Mouse (Mus musculus) cerebellum, adult 9-11 months (tissue): ENCODE measurements around the gene Arrdc5.

ENCODE experiments used
- DNase-seq: peaks from one replicate; pipeline ENCODE4 v3.0.0; 2022

Gene Arrdc5

GRCm38 (mm10) chr17:56300186-56300585, at the start of gene Arrdc5:
Gene Arrdc5, minus strand, starts transcription at chr17:56300286.
- DNase-seq = no peak

- DNase-seq = no peak
These were observed 48.5 kb upstream of the Arrdc5 start for GRCm38 (mm10) chr17:56348586-56348985.

- no peak for DNase-seq
These were observed 48.0 kb upstream of the Arrdc5 start for GRCm38 (mm10) chr17:56348128-56348527.

DNA sequence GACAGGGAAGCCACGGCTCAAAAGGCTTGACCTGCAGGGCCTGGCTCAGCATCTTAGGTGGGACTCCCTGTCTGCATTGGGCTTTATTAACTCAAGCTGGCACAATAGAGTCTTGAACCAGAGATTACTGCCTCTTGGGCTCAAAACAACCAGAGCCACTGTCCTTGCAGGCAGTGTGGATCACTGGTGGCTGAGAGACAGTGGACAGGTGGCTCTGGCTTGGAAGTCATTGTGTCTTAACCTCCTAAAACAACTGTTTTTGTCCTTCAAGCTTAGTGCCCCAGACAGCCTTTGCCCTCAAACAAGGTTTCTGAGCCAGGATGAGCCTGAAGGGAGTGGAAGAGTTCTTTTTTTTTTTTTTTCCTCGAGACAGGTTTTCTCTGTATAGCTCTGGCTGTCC, 45.3 kb upstream of the Arrdc5 start:
- DNase-seq = no peak

- DNase-seq = no peak
These were observed 43.4 kb upstream of the Arrdc5 start for GRCm38 (mm10) chr17:56343466-56343865.

GRCm38 (mm10) chr17:56340717-56341116, 40.6 kb upstream of the Arrdc5 start:
- DNase-seq = peak; percentile 86

DNA sequence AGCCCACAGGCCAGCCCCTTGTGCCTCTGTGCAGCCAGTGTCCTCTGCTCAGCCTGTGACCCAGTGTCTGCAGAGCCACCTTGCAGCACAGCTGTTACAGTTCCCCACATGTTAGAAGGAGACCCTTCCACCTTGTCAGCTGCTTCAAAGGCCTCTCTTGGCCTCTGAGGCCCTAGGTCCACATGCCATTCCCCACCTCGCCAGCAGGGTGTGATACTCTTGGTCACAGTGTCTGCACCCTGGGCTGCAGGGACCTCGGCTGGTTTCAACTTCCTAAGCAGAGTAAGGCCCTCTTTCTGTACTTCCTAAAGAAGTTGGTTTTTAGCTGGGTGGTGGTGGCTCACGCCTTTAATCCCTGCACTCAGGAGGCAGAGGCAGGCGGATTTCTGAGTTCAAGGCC, 38.8 kb upstream of the Arrdc5 start:
- no peak for DNase-seq

GRCm38 (mm10) chr17:56337791-56338190, 37.7 kb upstream of the Arrdc5 start:
- no peak for DNase-seq

DNA sequence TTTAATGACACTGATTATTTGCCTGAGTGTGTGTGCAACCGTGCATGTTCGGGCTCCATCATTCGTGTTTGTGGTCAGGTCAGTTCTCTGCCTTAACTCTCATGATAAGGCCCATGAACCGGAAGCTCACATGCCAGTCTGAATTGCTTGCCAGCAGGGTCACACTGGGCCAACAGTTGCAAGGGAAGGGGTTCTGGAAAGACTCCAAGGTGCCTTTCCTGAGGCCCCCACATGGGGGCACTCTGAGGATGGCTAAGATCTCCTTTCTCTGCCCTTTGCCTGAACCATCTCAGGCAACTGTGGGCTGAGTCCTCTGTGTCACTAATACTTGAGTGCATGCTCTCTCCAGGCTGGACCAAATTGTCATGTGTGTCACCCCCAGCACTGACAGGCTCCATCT, 37.1 kb upstream of the Arrdc5 start:
- peak; percentile 80 for DNase-seq

DNA sequence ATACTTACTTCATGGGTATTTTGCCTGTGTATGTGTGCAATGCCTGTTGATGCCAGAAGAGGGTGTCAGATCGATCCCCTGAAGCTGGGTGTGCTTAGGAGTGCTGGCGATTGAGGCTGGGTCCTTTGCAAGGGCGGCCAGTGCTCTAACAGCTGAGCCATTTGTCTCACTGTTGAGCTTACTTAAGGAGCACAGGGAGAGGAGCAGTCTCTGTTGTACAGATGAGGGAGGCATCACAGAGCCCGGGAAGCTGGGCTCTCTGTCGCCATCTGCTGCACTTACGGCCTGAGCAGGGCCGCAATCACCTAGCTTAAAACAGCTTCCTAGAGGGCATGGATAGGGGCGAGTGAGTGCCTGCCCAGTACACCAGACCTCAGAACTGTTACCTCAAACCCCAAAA, 32.9 kb upstream of the Arrdc5 start:
- no peak for DNase-seq

GRCm38 (mm10) chr17:56331256-56331655, 31.2 kb upstream of the Arrdc5 start:
- no peak for DNase-seq

- no peak for DNase-seq
These were observed 30.3 kb upstream of the Arrdc5 start for GRCm38 (mm10) chr17:56330345-56330744.

DNA sequence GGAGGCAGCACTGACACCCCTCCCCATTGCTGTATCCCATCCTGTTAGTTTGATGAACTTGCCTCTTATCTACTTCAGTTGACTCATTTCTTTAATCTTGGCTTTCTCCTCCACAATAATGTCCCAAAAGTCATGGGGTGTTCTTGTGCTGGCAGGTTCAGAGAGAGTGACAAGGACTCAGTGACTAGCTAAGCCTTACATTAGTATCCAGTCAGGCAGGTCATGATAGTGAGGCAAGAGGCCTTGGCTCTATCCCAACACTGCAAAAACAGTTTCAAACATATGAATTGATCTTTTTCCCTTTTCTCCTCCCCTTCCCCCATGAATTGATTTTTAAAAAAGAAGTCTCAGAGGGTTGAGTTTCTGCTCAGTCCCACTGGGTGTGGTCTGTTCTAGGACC, 29.2 kb upstream of the Arrdc5 start:
- DNase-seq = no peak

GRCm38 (mm10) chr17:56326153-56327147, 26.4 kb upstream of the Arrdc5 start:
- DNase-seq = peak; percentile 59

- DNase-seq = peak; percentile 100
These were observed 25.5 kb upstream of the Arrdc5 start, which contains the start of gene Kdm4b for GRCm38 (mm10) chr17:56325450-56326152. Gene Kdm4b, plus strand, starts transcription at chr17:56326062.

DNA sequence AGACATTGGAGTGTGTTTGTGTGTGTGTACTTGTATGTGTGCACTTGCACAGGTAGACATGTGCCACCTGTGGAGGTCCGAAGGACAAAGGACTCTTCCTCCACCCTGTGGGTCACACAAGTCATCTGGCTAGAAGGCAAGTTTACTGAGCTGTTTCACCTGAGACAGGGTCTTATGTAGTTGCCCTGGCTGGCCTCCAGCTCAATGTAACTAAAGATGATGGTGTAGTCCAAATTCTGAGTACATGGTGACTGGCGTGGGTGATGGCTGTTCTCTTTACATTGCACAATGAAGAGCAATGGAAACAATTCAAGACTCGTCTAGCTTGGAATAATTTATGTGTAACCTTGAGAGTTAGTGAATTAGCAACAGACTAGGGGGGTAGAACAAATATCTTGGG, 24.3 kb upstream of the Arrdc5 start:
- peak; percentile 61 for DNase-seq

DNA sequence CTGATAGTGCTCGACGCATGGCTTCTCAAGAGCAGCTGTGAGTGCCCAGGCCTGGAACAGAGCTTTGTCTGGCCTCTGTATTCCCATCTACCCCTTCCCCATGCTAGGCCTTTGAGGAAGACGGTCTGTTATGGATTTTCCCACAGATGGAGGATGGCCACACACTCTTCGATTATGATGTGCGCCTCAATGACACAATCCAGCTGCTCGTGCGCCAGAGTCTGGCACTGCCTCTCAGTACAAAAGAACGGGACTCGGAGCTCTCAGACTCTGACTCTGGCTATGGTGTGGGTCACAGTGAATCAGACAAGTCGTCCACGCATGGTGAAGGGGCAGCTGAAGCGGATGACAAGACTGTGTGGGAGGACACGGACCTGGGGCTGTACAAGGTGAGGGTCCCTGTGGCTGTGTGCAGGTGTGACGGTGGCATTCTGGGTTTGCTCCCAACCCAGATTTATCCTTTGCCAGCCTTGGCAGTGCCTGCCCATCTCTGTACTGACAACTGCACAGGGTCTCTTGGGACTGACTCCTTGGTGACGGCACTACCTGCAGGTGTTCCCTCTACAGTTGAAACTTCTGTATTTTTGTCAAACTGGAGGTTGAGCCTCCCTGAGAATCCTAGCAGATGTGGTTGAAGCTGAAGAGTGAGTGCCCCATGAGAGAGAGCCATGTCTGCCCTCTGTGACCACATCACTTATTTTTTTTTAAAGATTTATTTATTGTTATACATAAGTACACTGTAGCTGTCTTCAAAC, 9.3 kb upstream of the Arrdc5 start:
- DNase-seq = no peak

- no peak for DNase-seq
These were observed 8.0 kb upstream of the Arrdc5 start for GRCm38 (mm10) chr17:56308088-56308487.

DNA sequence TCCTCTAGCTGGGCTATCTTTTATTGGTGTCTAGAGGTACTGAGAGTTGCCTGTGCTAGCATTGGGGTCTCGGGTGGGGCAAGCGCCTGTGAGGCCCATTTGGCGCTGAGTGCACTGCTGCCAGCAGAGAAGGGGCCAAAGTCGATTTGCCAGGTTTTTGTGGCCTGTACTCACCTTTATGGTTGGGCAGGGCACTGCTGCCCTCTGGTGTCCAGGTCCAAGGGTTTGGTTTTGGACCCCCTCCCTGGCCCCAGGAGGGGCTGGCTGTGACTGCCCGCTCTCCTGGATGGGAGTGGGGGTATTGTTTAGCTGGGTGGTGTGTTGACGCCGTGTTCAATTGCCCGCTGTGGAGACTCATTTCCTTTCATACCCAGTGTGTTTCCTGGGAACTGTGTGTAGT, 5.7 kb upstream of the Arrdc5 start:
- no peak for DNase-seq

- DNase-seq = no peak
These were observed 5.1 kb upstream of the Arrdc5 start for GRCm38 (mm10) chr17:56305156-56305555.

DNA sequence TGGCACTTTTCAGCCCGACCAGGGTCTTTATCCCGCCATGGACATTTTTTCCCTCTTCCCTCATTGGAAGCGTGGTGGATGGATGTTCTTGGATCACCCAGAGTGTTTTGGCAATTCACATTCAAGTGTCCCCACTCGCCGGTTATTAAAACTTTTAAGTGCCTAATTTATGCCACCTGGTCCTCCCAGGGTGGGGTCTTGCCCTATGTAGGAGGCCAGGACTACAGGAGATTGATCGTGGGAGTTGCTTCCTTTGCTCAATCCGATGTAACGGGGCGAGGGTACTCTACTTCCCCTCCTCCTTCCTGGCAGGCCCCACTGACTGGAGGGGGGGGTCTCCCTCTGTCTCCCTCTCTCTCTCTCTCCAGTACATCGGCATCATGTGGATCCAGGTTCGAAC, 4.6 kb upstream of the Arrdc5 start:
- DNase-seq = no peak

DNA sequence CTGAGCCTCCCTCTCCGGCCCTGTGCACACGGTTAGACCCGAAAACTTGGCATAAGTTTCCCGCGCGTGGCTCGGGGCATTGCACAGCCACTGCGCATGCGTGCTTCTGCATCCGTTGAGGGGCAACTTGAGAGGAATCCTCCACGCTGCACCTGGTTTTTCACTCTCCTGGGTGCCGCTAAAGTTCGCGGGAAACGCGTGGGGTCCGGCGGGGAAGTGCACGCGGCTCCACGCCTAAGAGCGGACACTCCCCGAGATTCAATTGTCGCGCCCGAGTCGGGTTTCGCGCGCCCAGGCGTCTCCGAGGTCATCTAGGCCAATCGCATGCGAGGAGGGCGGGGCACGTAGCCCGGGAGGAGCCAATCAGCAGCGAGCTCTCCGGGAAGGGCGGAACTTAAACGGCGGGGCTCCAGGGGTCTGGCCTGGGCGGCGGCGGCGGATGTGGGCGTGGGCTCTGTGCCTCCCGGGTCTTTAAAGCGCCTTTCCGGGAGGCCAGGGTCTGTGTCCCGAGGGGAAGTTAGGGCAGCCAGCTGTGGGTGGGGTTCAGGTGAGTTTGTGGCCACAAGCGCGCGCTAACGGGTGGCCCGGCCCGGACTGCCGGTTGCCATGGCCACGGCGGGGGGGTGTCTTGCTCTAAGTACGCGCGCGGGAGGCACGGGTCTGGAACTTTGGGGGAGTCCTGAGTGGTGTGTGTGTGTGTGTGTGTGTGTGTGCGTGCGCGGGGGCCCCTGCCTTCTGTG, 3.9 kb upstream of the Arrdc5 start:
- DNase-seq = peak; percentile 90
